9 mouse cellular contexts compared by ENCODE assay signal in the genomic region with DNA sequence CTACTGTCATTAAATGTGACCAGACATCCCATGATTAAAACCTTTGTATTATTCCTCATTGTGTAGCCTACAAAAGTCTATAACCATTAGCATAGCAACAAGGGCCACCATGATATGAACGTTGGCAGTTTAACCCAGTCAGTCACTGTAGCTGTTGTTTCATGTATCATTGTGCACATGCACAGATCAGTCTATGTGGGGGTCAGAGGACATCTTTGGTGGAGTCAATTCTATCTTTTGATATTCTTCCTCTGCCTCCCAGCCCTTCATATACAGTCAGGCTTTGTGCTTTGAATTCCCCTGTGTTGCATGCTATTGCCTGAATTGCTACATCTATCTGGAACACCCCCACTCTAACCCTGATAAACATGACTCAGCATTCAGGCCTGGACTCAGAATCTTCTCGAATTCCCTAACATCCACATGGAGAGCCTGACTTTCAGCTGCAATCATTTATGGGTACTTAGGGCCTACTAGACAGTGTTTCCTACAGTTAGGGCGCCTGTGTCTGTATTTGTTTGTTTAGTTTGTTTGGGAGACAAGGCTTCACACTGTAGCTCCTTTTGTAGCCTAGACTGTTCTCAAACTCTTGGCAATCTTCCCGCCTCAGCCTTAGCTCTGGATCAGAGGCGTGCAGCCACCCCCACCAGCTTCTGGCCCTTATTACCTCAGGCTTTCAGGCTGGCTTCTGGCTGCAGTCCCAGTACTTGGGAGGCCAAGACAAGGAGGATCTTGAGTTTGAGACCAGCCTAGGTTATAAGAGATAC. TPM values are rescaled to one million over a fixed set of nuclear protein-coding genes. Genes with fewer than 3 reads are reported as not detected.
DNase-seq lines count a peak whose midpoint lies in the region; ATAC-seq and TF ChIP-seq lines count a peak whose summit lies in the region.
"Had no signal": no experiment of that assay in that cellular context is flagged by ENCODE, and none has a peak within 500 bp of the region (broad histone marks: within the 10 kb centered on the region; RNA-seq: fewer than 3 reads in every experiment).

No protein-coding gene starts in this region.

- 83% methylated on average over 5 of the region's 5 CpGs for WGBS in midbrain, embryonic 15.5 days
- WGBS in forebrain, embryonic 13.5 days: 85% methylated on average over 5 of the region's 5 CpGs

- peaks cover 25 to 32% of the 10 kb centered on the region in 2 experiments for H3K4me1 ChIP-seq in MEL (ENCODE audit: control insufficient read depth in 1 of 2, insufficient read depth in 2 of 2, low read length in 2 of 2)
- H3K4me1 ChIP-seq in midbrain, embryonic 15.5 days: no peaks in the 10 kb centered on the region
- H3K4me1 ChIP-seq in forebrain, embryonic 13.5 days: no peaks in the 10 kb centered on the region

- peak overlapping the region; percentile 92 for H3K27ac ChIP-seq in MEL (ENCODE audit: control insufficient read depth, low read depth, low read length)
- H3K27ac ChIP-seq in midbrain, embryonic 15.5 days: no peak overlapping the region
- no peak overlapping the region for H3K27ac ChIP-seq in forebrain, embryonic 13.5 days
- H3K27ac ChIP-seq: heart, embryonic 13.5 days had no signal

- no peak overlapping the region for H3K4me3 ChIP-seq in MEL (ENCODE audit: control insufficient read depth in 1 of 2, insufficient read depth in 1 of 2, low read depth in 2 of 2, low read length in 2 of 2)
- no peak overlapping the region for H3K4me3 ChIP-seq in midbrain, embryonic 15.5 days
- H3K4me3 ChIP-seq in forebrain, embryonic 13.5 days: no peak overlapping the region
- H3K4me3 ChIP-seq: heart, embryonic 13.5 days had no signal

- peak in 1 of 2 experiments; percentile 63; a peak in 2 of 4 replicates for TF ChIP-seq POLR2A in MEL (IDR thresholded peaks at IDR 0.05; ENCODE audit: control insufficient read depth in 1 of 2, insufficient read depth in 1 of 2, low read depth in 1 of 2, low read length in 2 of 2, poor library complexity in 1 of 2)

- no peak for ATAC-seq in midbrain, embryonic 15.5 days (replicated peaks)
- no peak for ATAC-seq in forebrain, embryonic 13.5 days

- no peak for TF ChIP-seq RAD21 in MEL (IDR thresholded peaks at IDR 0.05; ENCODE audit: low read depth, low read length)

- H3K9ac ChIP-seq in MEL (ENCODE audit: control insufficient read depth, low read depth, low read length, poor library complexity, severe bottlenecking): peak overlapping the region; percentile 58
- no peak overlapping the region for H3K9ac ChIP-seq in midbrain, embryonic 15.5 days
- H3K9ac ChIP-seq in forebrain, embryonic 13.5 days: no peak overlapping the region
- H3K9ac ChIP-seq: heart, embryonic 13.5 days had no signal

- no peaks in the 10 kb centered on the region for H3K79me2 ChIP-seq in MEL (ENCODE audit: control insufficient read depth, insufficient read depth, low read length, poor library complexity)

- TF ChIP-seq EP300 in MEL (IDR thresholded peaks at IDR 0.05; ENCODE audit: low read depth in 1 of 2, low read length in 2 of 2): peak; percentile 73 to 75; a peak in 2 of 4 replicates

- H3K9me3 ChIP-seq in MEL (replicated peaks; ENCODE audit: insufficient read depth, low read length): no peaks in the 10 kb centered on the region
- no peaks in the 10 kb centered on the region for H3K9me3 ChIP-seq in midbrain, embryonic 15.5 days
- no peaks in the 10 kb centered on the region for H3K9me3 ChIP-seq in forebrain, embryonic 13.5 days (replicated peaks)
- H3K9me3 ChIP-seq: heart, embryonic 13.5 days had no signal

- intact Hi-C loops in heart, postnatal 10 days (cut with DNase I): no loop called here
- intact Hi-C loops in heart, postnatal 25 days (cut with DNase I): no loop called here

- no peak overlapping the region for H3K4me2 ChIP-seq in midbrain, embryonic 15.5 days
- H3K4me2 ChIP-seq in forebrain, embryonic 13.5 days: no peak overlapping the region
- H3K4me2 ChIP-seq: heart, embryonic 13.5 days had no signal

- no peaks in the 10 kb centered on the region for H3K27me3 ChIP-seq in MEL (ENCODE audit: control insufficient read depth in 1 of 2, insufficient read depth in 2 of 2, low read length in 2 of 2)
- no peaks in the 10 kb centered on the region for H3K27me3 ChIP-seq in midbrain, embryonic 15.5 days (replicated peaks)
- no peaks in the 10 kb centered on the region for H3K27me3 ChIP-seq in forebrain, embryonic 13.5 days
- H3K27me3 ChIP-seq: heart, embryonic 13.5 days had no signal

- no peak for TF ChIP-seq CTCF in MEL (IDR thresholded peaks at IDR 0.05 in 2 of 3, conservative IDR thresholded peaks at IDR 0.05 in 1 of 3; ENCODE audit: control insufficient read depth in 1 of 3, insufficient read depth in 1 of 3, low read depth in 2 of 3, low read length in 3 of 3, poor library complexity in 1 of 3, severe bottlenecking in 1 of 3)

- peaks cover 0 to 25% of the 10 kb centered on the region in 2 experiments; a peak in 2 of 4 replicates for H3K36me3 ChIP-seq in MEL (ENCODE audit: control insufficient read depth in 1 of 2, insufficient read depth in 2 of 2, low read length in 2 of 2)
- 0 out of 2 replicates have a peak, but pooled peaks cover 6% of the 10 kb centered on the region for H3K36me3 ChIP-seq in midbrain, embryonic 15.5 days (replicated peaks)
- H3K36me3 ChIP-seq in forebrain, embryonic 13.5 days (ENCODE audit: poor library complexity, severe bottlenecking): peaks cover 10% of the 10 kb centered on the region

- peak; percentile 48 to 59 for DNase-seq in heart, postnatal 10 days
- DNase-seq in heart, postnatal 25 days (ENCODE audit: low spot score): no peak
- peak; percentile 100 for DNase-seq in MEL (ENCODE audit: low read depth, low spot score)
- DNase-seq in c-Kit-positive CD71-positive TER-119-positive erythroid progenitor cells, embryonic 14.5 days (ENCODE audit: low spot score): peak; percentile 24
- peak; percentile 69 for DNase-seq in kidney, postnatal 14 days
- peak; percentile 49 to 74 for DNase-seq in lung, postnatal 4 days

TF ChIP-seq in MEL, 35 proteins besides CTCF, POLR2A, EP300 and RAD21 (continues in another document):
- TF ChIP-seq HCFC1 (IDR thresholded peaks at IDR 0.05; ENCODE audit: low read depth, low read length) (peak; percentile 14), SIN3A (IDR thresholded peaks at IDR 0.05; ENCODE audit: low read length) (peak; percentile 75), POLR2AphosphoS5 (IDR thresholded peaks at IDR 0.05; ENCODE audit: borderline replicate concordance, low read depth, low read length) (no peak), ETS1 (IDR thresholded peaks at IDR 0.05; ENCODE audit: low read depth, low read length) (peak; percentile 89), POLR2AphosphoS2 (IDR thresholded peaks at IDR 0.05; ENCODE audit: low read length) (peak; percentile 80), JUND (IDR thresholded peaks at IDR 0.05; ENCODE audit: low read depth, low read length) (peak; percentile 77), ZC3H11A (IDR thresholded peaks at IDR 0.05; ENCODE audit: low read depth, low read length) (peak; percentile 20; the same call in 1 of the 2 replicates), MXI1 (IDR thresholded peaks at IDR 0.05; ENCODE audit: low read depth, low read length) (peak; percentile 88; the same call in 1 of the 2 replicates), MAZ (IDR thresholded peaks at IDR 0.05; ENCODE audit: low read depth, low read length) (peak; percentile 74), USF1 (IDR thresholded peaks at IDR 0.05; ENCODE audit: low read depth, low read length) (no peak)

RNA-seq across cellular contexts. Expression of gene Bnipl, which starts 4.3 kb away (rescaled TPM):
- total RNA-seq in heart, postnatal 10 days (2021): not detected
- not detected for total RNA-seq in heart, postnatal 25 days (2021)
- total RNA-seq in MEL (2012; rRNA removed): 0.19 and 0.20 TPM in 2 replicates
- under 1 TPM in 1 of 2 experiments, not detected in 1; 0.43 TPM for polyA plus RNA-seq in MEL (2012; ENCODE audit: insufficient read depth in 1 of 2, insufficient read length in 2 of 2, low read depth in 1 of 2, low replicate concordance in 2 of 2, missing spikeins in 1 of 2)
- polyA plus RNA-seq in midbrain, embryonic 15.5 days (2015; fragmentation: Nextera tagmentation; extraction: Ambion mirVana): 0.22 and 0.33 TPM in 2 replicates
- not detected in 2 replicates for polyA plus RNA-seq in forebrain, embryonic 13.5 days (2015; fragmentation: Nextera tagmentation; extraction: Ambion mirVana)

RNA-seq across cellular contexts. Expression of gene Gm128, which starts 5.2 kb away (rescaled TPM):
- total RNA-seq in heart, postnatal 10 days (2021): under 1 TPM in 1 of 2 experiments, not detected in 1; 0.12 TPM
- total RNA-seq in heart, postnatal 25 days (2021): not detected
- total RNA-seq in MEL (2012; rRNA removed): 0.08 TPM in 1 of 2 replicates, not detected in the other
- under 1 TPM in 1 of 2 experiments, not detected in 1; 0.18 TPM for polyA plus RNA-seq in MEL (2012; ENCODE audit: insufficient read depth in 1 of 2, insufficient read length in 2 of 2, low read depth in 1 of 2, low replicate concordance in 2 of 2, missing spikeins in 1 of 2)
- 0.11 and 0.19 TPM in 2 replicates for polyA plus RNA-seq in midbrain, embryonic 15.5 days (2015; fragmentation: Nextera tagmentation; extraction: Ambion mirVana)
- polyA plus RNA-seq in forebrain, embryonic 13.5 days (2015; fragmentation: Nextera tagmentation; extraction: Ambion mirVana): 0.19 and 0.38 TPM in 2 replicates

RNA-seq across cellular contexts. Expression of gene Mllt11, which starts 14.7 kb away (rescaled TPM):
- 1 to 10 TPM; 6.4 to 8.9 TPM for total RNA-seq in heart, postnatal 10 days (2021)
- total RNA-seq in heart, postnatal 25 days (2021): 1 to 10 TPM; 6.6 to 7.5 TPM
- 6.7 and 7.3 TPM in 2 replicates for total RNA-seq in MEL (2012; rRNA removed)
- 10 to 100 TPM in 1 of 2 experiments, not detected in 1; 24.6 TPM for polyA plus RNA-seq in MEL (2012; ENCODE audit: insufficient read depth in 1 of 2, insufficient read length in 2 of 2, low read depth in 1 of 2, low replicate concordance in 2 of 2, missing spikeins in 1 of 2)
- polyA plus RNA-seq in midbrain, embryonic 15.5 days (2015; fragmentation: Nextera tagmentation; extraction: Ambion mirVana): 358 and 361 TPM in 2 replicates
- polyA plus RNA-seq in forebrain, embryonic 13.5 days (2015; fragmentation: Nextera tagmentation; extraction: Ambion mirVana): 174 and 191 TPM in 2 replicates

RNA-seq across cellular contexts. Expression of gene Cdc42se1, which starts 18.1 kb away (rescaled TPM):
- 10 to 100 TPM; 40.4 to 41.3 TPM for total RNA-seq in heart, postnatal 10 days (2021)
- 10 to 100 TPM; 19.9 to 26.0 TPM for total RNA-seq in heart, postnatal 25 days (2021)
- total RNA-seq in MEL (2012; rRNA removed): 238 and 341 TPM in 2 replicates
- 100 to 1,000 TPM in 1 of 2 experiments, not detected in 1; 472 TPM for polyA plus RNA-seq in MEL (2012; ENCODE audit: insufficient read depth in 1 of 2, insufficient read length in 2 of 2, low read depth in 1 of 2, low replicate concordance in 2 of 2, missing spikeins in 1 of 2)
- polyA plus RNA-seq in midbrain, embryonic 15.5 days (2015; fragmentation: Nextera tagmentation; extraction: Ambion mirVana): 49.3 and 58.5 TPM in 2 replicates
- polyA plus RNA-seq in forebrain, embryonic 13.5 days (2015; fragmentation: Nextera tagmentation; extraction: Ambion mirVana): 92.3 and 96.3 TPM in 2 replicates

RNA-seq across cellular contexts. Expression of gene Gabpb2, which starts 28.9 kb away (rescaled TPM):
- 10 to 100 TPM; 14.0 to 17.1 TPM for total RNA-seq in heart, postnatal 10 days (2021)
- total RNA-seq in heart, postnatal 25 days (2021): 10 to 100 TPM; 12.7 to 14.1 TPM
- total RNA-seq in MEL (2012; rRNA removed): 78.7 and 82.2 TPM in 2 replicates
- polyA plus RNA-seq in MEL (2012; ENCODE audit: insufficient read depth in 1 of 2, insufficient read length in 2 of 2, low read depth in 1 of 2, low replicate concordance in 2 of 2, missing spikeins in 1 of 2): 10 to 100 TPM; 72.2 to 92.8 TPM
- polyA plus RNA-seq in midbrain, embryonic 15.5 days (2015; fragmentation: Nextera tagmentation; extraction: Ambion mirVana): 3.4 and 3.7 TPM in 2 replicates
- 7.7 and 8.5 TPM in 2 replicates for polyA plus RNA-seq in forebrain, embryonic 13.5 days (2015; fragmentation: Nextera tagmentation; extraction: Ambion mirVana)
